Mouse (Mus musculus): ENCODE results near the gene Defb30. TPM values are rescaled to one million over a fixed set of nuclear protein-coding genes. Genes with fewer than 3 reads are reported as not detected.
A peak's percentile ranks its signal among the peaks of the same experiment; 100 is the strongest.

Gene Defb30
- polyA plus RNA-seq (2012; rRNA removed), result not detected in 2 replicates

DNA sequence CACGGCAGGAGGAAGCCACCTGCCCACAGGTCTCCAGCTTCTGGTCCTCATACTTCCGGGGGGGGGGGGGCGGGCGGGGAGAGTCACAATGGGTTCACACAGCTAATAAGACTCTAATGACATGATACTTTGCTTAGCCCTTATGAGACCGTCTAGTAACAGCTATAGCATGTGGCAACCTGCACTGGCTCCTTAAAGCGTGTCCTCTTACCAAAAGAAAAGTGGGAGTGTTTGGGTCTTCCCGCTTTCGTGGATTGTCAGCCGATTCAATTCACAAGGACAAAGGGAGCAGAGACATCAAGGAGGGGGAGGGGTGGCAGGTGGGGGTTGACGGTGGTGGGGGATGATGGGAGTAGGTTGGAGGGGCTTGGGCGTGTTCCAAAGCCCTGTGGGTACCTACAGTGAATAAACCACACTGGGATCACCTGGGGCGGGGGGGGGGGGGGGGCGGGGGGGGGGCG, at the start of gene Defb30:
Gene Defb30, minus strand, starts transcription at position 51 of the 461 bp plus-strand sequence.
- WGBS, result 75% methylated on average over 14 of the region's 14 CpGs
- Histone ChIP-seq H3K4me1 (ENCODE audit: control insufficient read depth, insufficient read depth, low read length) (no peaks in the 10 kb centered on the region), H3K27me3 (replicated peaks; ENCODE audit: control insufficient read depth, insufficient read depth, low read length) (no peaks in the 10 kb centered on the region), H3K4me3 (ENCODE audit: insufficient read depth, low read depth, low read length) (no peak within 1 kb of the TSS), H3K27ac (ENCODE audit: insufficient read depth, low read depth, low read length) (no peak within 1 kb of the TSS), H3K36me3 (ENCODE audit: control insufficient read depth, insufficient read depth, low read length) (no peaks in the 10 kb centered on the region)
- TF ChIP-seq POLR2A (IDR thresholded peaks at IDR 0.05; ENCODE audit: low read depth, low read length) (no peak), CTCF (conservative IDR thresholded peaks at IDR 0.05; ENCODE audit: insufficient read depth, insufficient read length, low read depth, low read length) (no peak)
- DNase-seq, result no peak

DNA sequence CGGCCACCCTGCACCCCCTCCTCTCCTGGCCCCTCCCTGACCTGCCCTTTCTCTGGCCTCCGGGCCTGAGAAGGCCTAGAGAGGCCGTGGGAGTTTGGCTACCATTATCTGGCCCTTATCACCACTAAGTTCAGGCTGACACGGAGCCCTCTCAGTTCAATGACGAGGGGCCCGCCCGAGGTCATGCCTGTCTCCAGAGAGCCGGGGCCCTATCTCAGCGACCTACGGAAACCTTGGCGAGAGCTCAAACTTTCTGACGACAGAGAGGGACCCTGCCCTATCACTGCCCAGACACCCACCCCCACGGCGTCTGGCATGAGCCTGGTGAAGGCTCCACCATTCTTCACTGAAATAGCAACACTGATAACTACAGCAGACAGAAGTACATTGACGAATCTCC, 17.9 kb upstream of the Defb30 start:
- WGBS, result 71% methylated on average over 15 of the region's 15 CpGs

DNA sequence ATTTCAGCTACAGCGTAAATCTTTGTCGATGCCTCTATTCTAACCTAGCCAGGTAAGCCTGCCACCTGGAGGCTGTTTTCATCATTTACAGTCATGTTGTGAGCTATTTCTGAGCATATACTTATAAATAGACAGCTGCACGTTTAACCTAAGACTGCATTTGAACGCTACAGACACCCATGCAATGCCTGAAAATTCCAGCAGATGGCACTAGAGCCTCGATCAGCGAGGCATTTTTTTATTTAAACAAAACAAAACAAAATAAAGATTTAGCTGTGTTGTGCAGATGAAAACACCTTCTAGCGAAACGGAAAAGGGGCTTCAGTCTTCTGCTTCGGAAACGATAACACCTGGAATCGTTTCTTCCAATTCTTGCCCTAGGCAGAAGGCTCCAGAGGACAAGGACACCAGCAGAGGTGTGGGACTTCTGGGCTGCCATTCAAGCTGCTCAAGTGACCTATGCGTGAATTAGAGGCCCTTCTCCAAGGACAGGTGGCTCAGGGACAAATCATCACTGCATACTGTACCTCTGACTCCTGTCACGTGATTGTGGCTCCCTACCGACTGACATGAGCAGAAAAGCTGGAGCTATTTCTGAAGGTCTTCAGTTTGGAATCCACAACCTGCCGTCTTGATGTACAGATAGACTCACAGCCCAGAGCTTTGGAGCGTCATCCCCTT, 17.0 kb upstream of the Defb30 start:
- Histone ChIP-seq H3K36me3 (ENCODE audit: control insufficient read depth, insufficient read depth, low read length) (no peaks in the 10 kb centered on the region), H3K27me3 (replicated peaks; ENCODE audit: control insufficient read depth, insufficient read depth, low read length) (no peaks in the 10 kb centered on the region), H3K4me3 (ENCODE audit: insufficient read depth, low read depth, low read length) (no peak overlapping the region), H3K27ac (ENCODE audit: insufficient read depth, low read depth, low read length) (no peak overlapping the region), H3K4me1 (ENCODE audit: control insufficient read depth, insufficient read depth, low read length) (no peaks in the 10 kb centered on the region)
- WGBS, result 29% methylated on average over 16 of the region's 16 CpGs
- TF ChIP-seq POLR2A (IDR thresholded peaks at IDR 0.05; ENCODE audit: low read depth, low read length), result no peak
- TF ChIP-seq CTCF (conservative IDR thresholded peaks at IDR 0.05; ENCODE audit: insufficient read depth, insufficient read length, low read depth, low read length), result peak; percentile 84
- DNase-seq, result peak; percentile 54

More for the DNA sequence above, 17.9 kb upstream of the Defb30 start:
- Histone ChIP-seq H3K36me3 (ENCODE audit: control insufficient read depth, insufficient read depth, low read length) (no peaks in the 10 kb centered on the region), H3K27me3 (replicated peaks; ENCODE audit: control insufficient read depth, insufficient read depth, low read length) (no peaks in the 10 kb centered on the region), H3K27ac (ENCODE audit: insufficient read depth, low read depth, low read length) (no peak overlapping the region), H3K4me1 (ENCODE audit: control insufficient read depth, insufficient read depth, low read length) (no peaks in the 10 kb centered on the region), H3K4me3 (ENCODE audit: insufficient read depth, low read depth, low read length) (no peak overlapping the region)
- no peak for DNase-seq
- TF ChIP-seq POLR2A (IDR thresholded peaks at IDR 0.05; ENCODE audit: low read depth, low read length) (no peak), CTCF (conservative IDR thresholded peaks at IDR 0.05; ENCODE audit: insufficient read depth, insufficient read length, low read depth, low read length) (no peak)

DNA sequence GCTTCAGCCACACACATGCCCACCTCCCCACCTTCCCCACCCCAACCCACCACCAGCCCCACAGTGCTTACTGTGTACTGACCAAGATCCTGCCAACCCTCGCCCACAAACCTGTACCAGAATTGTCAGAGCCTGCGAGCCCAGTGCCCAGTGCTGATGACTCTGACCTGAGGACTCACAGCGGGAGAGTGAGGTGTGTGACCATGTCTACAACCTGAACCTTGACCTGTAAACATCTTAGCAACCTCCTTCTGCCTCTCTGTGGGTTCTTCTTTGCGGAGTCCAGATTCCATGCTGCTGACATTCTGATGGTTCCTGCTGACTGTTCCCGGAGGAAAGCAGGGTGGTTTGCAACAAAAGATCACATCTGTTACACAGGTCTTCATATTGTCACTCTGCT, 15.6 kb upstream of the Defb30 start:
- peak; percentile 56 for DNase-seq
- Histone ChIP-seq H3K27me3 (replicated peaks; ENCODE audit: control insufficient read depth, insufficient read depth, low read length) (no peaks in the 10 kb centered on the region), H3K4me1 (ENCODE audit: control insufficient read depth, insufficient read depth, low read length) (no peaks in the 10 kb centered on the region), H3K36me3 (ENCODE audit: control insufficient read depth, insufficient read depth, low read length) (no peaks in the 10 kb centered on the region), H3K27ac (ENCODE audit: insufficient read depth, low read depth, low read length) (no peak overlapping the region), H3K4me3 (ENCODE audit: insufficient read depth, low read depth, low read length) (no peak overlapping the region)
- TF ChIP-seq CTCF (conservative IDR thresholded peaks at IDR 0.05; ENCODE audit: insufficient read depth, insufficient read length, low read depth, low read length) (no peak), POLR2A (IDR thresholded peaks at IDR 0.05; ENCODE audit: low read depth, low read length) (no peak)
- WGBS, result 56% methylated on average over 5 of the region's 5 CpGs

DNA sequence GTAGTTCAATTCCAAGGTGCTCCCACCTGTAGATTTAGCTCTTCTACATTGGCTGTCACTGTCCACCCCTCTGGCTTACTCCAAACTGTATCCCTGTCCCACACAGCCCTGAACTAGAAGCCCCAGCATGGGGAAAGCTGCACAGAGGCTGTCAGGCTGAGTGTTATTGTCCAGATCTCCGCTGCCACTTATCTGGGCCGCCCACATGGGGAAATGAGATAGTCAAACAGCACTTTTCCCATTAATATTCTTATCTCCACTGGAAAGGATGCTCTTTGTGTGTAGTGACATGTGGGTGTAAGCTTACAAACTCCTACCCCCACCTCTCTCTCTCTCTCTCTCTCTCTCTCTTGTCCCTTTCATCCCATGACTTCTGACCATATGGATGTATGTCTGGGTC, 12.4 kb upstream of the Defb30 start:
- H3K27me3 ChIP-seq (replicated peaks; ENCODE audit: control insufficient read depth, insufficient read depth, low read length), result no peaks in the 10 kb centered on the region
- H3K36me3 ChIP-seq (ENCODE audit: control insufficient read depth, insufficient read depth, low read length), result no peaks in the 10 kb centered on the region
- H3K4me1 ChIP-seq (ENCODE audit: control insufficient read depth, insufficient read depth, low read length), result no peaks in the 10 kb centered on the region
- H3K27ac ChIP-seq (ENCODE audit: insufficient read depth, low read depth, low read length), result no peak overlapping the region
- no peak for DNase-seq
- no peak for TF ChIP-seq POLR2A (IDR thresholded peaks at IDR 0.05; ENCODE audit: low read depth, low read length)
- no peak for TF ChIP-seq CTCF (conservative IDR thresholded peaks at IDR 0.05; ENCODE audit: insufficient read depth, insufficient read length, low read depth, low read length)
- H3K4me3 ChIP-seq (ENCODE audit: insufficient read depth, low read depth, low read length), result no peak overlapping the region
- 96% methylated on average over 2 of the region's 2 CpGs for WGBS

DNA sequence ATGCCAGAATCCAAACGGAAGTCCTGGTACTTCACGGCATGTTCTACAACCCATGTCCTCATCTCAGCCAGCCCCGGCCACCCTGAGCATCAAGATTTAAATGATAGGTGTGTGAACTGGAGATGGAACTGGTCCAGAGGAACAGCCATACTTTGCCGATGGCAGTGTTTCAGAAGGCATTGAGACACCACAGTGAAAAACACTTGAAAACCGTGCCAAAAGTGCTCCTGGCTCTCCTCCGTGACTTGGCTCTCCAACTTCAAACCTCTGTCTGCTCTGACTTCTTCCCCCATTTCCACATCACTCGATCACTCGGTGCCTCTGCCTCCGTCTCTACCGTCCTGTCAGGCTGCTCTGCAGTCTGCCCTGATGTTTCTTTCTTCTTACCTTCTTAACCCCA, 10.6 kb upstream of the Defb30 start:
- H3K4me3 ChIP-seq (ENCODE audit: insufficient read depth, low read depth, low read length), result no peak overlapping the region

DNA sequence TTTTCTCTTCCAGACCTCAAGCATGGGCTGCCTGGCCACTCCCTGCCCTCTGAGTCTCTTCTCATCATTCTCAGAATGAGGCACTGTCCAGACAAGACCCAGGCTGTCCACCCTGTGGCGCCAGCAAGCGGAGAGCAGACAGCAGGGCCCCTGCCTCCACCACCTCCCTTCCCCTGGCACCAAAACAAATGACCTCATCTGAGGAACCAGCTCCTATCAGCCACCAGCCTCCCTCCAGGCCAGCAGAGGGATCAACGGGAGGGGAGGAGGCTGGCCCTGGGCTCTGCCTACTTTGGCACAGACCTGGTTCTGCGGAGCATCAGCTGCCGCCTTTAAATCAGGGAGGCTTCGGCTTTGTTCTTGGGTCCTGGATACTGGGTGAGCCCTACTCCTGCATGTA, 5.0 kb upstream of the Defb30 start:
- TF ChIP-seq POLR2A (IDR thresholded peaks at IDR 0.05; ENCODE audit: low read depth, low read length) (no peak), CTCF (conservative IDR thresholded peaks at IDR 0.05; ENCODE audit: insufficient read depth, insufficient read length, low read depth, low read length) (no peak)
- Histone ChIP-seq H3K36me3 (ENCODE audit: control insufficient read depth, insufficient read depth, low read length) (no peaks in the 10 kb centered on the region), H3K27me3 (replicated peaks; ENCODE audit: control insufficient read depth, insufficient read depth, low read length) (no peaks in the 10 kb centered on the region), H3K4me1 (ENCODE audit: control insufficient read depth, insufficient read depth, low read length) (no peaks in the 10 kb centered on the region), H3K4me3 (ENCODE audit: insufficient read depth, low read depth, low read length) (no peak overlapping the region), H3K27ac (ENCODE audit: insufficient read depth, low read depth, low read length) (no peak overlapping the region)
- 26% methylated on average over 6 of the region's 6 CpGs for WGBS
- DNase-seq, result no peak

More for the DNA sequence above, 10.6 kb upstream of the Defb30 start:
- WGBS, result 75% methylated on average over 10 of the region's 10 CpGs
- no peaks in the 10 kb centered on the region for H3K4me1 ChIP-seq (ENCODE audit: control insufficient read depth, insufficient read depth, low read length)
- TF ChIP-seq POLR2A (IDR thresholded peaks at IDR 0.05; ENCODE audit: low read depth, low read length), result no peak
- no peak for TF ChIP-seq CTCF (conservative IDR thresholded peaks at IDR 0.05; ENCODE audit: insufficient read depth, insufficient read length, low read depth, low read length)
- H3K36me3 ChIP-seq (ENCODE audit: control insufficient read depth, insufficient read depth, low read length), result no peaks in the 10 kb centered on the region
- no peak for DNase-seq
- H3K27me3 ChIP-seq (replicated peaks; ENCODE audit: control insufficient read depth, insufficient read depth, low read length), result no peaks in the 10 kb centered on the region
- no peak overlapping the region for H3K27ac ChIP-seq (ENCODE audit: insufficient read depth, low read depth, low read length)
